Mouse (Mus musculus): ENCODE results near the gene Kcnk3. TPM values are rescaled to one million over a fixed set of nuclear protein-coding genes. Genes with fewer than 3 reads are reported as not detected.

The Kcnk3 gene
- total RNA-seq, 2 experiments from 2014 or later, result 145 TPM

GRCm38 (mm10) chr5:30643477-30644179 lies 55.7 kb downstream of the Kcnk3 start:
- no peak for DNase-seq

- DNase-seq, result peak; percentile 67
Observed at GRCm38 (mm10) chr5:30646036-30646435, 58.1 kb downstream of the Kcnk3 start.

- DNase-seq, result no peak
Observed at GRCm38 (mm10) chr5:30647396-30647795, 59.4 kb downstream of the Kcnk3 start.

GRCm38 (mm10) chr5:30647815-30648560 lies 60.0 kb downstream of the Kcnk3 start, which contains the start of gene Slc35f6:
Gene Slc35f6 (plus strand): TSS chr5:30647933.
- peak; percentile 96 for DNase-seq

GRCm38 (mm10) chr5:30649558-30649957 lies 61.6 kb downstream of the Kcnk3 start:
- no peak for DNase-seq

GRCm38 (mm10) chr5:30650756-30651155 lies 62.8 kb downstream of the Kcnk3 start:
- no peak for DNase-seq

- no peak for DNase-seq
Observed at GRCm38 (mm10) chr5:30651554-30651953, 63.6 kb downstream of the Kcnk3 start.

GRCm38 (mm10) chr5:30653246-30653645 lies 65.3 kb downstream of the Kcnk3 start:
- DNase-seq, result no peak

- no peak for DNase-seq
Observed at GRCm38 (mm10) chr5:30655042-30655441, 67.1 kb downstream of the Kcnk3 start.

GRCm38 (mm10) chr5:30655526-30656195 lies 67.7 kb downstream of the Kcnk3 start:
- no peak for DNase-seq

- no peak for DNase-seq
Observed at GRCm38 (mm10) chr5:30659042-30659441, 71.1 kb downstream of the Kcnk3 start.

GRCm38 (mm10) chr5:30660278-30660677 lies 72.3 kb downstream of the Kcnk3 start:
- no peak for DNase-seq

- DNase-seq, result no peak
Observed at GRCm38 (mm10) chr5:30660813-30661212, 72.8 kb downstream of the Kcnk3 start.

- no peak for DNase-seq
Observed at GRCm38 (mm10) chr5:30665360-30665759, 77.4 kb downstream of the Kcnk3 start.

- no peak for DNase-seq
Observed at GRCm38 (mm10) chr5:30665968-30666367, 78.0 kb downstream of the Kcnk3 start.

GRCm38 (mm10) chr5:30666391-30667195 lies 78.6 kb downstream of the Kcnk3 start, which contains the start of gene Cenpa:
Gene Cenpa (plus strand): TSS chr5:30666777.
- peak; percentile 88 for DNase-seq

GRCm38 (mm10) chr5:30667215-30667614 lies 79.2 kb downstream of the Kcnk3 start:
- no peak for DNase-seq

GRCm38 (mm10) chr5:30667686-30668085 lies 79.7 kb downstream of the Kcnk3 start:
- no peak for DNase-seq

- no peak for DNase-seq
Observed at GRCm38 (mm10) chr5:30668637-30669495, 80.9 kb downstream of the Kcnk3 start.

GRCm38 (mm10) chr5:30669496-30669830 lies 81.5 kb downstream of the Kcnk3 start:
- DNase-seq, result no peak

GRCm38 (mm10) chr5:30670091-30670490 lies 82.1 kb downstream of the Kcnk3 start:
- no peak for DNase-seq

All from heart, postnatal 4 days (tissue).